Mouse (Mus musculus): Measurements from ENCODE around the gene Chit1. TPM values are rescaled to one million over a fixed set of nuclear protein-coding genes. Genes with fewer than 3 reads are reported as not detected.

Gene Chit1
- total RNA-seq, 2 experiments from 2014 or later: not detected

- peak in 1 of 2 experiments; percentile 40 for DNase-seq
- intact Hi-C loops (cut with DNase I): no loop called here
Measured at GRCm38 (mm10) chr1:134167416-134168305, 56.6 kb downstream of the Chit1 start.

DNA sequence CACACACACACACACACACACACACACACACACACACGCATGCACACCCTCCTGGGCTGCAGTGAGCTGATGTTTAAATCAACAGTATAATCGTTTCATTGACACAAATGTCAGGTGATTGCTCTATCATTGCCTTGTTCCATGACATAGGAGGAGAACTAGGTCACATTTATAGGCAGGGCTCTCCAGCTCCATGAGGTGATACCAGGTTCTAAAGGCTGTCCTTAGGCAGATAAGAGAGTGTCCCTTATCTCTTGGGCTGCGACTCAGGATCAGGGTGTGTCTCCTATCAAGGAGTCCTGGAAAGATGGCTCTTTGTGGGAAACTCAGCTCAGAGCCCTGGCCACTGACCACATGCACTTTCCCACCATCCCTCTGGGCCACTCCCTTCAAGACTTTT, 57.5 kb downstream of the Chit1 start:
- DNase-seq: no peak

GRCm38 (mm10) chr1:134168985-134169697, 58.1 kb downstream of the Chit1 start:
- intact Hi-C loops (cut with DNase I): no loop called here
- DNase-seq: no peak

More for the DNA sequence above, 57.5 kb downstream of the Chit1 start:
- intact Hi-C loops (cut with DNase I): no loop called here

GRCm38 (mm10) chr1:134173081-134173480, 62.0 kb downstream of the Chit1 start:
- intact Hi-C loops (cut with DNase I): no loop called here
- DNase-seq: no peak

GRCm38 (mm10) chr1:134177976-134178375, 66.9 kb downstream of the Chit1 start:
- DNase-seq: no peak
- intact Hi-C loops (cut with DNase I): no loop called here

GRCm38 (mm10) chr1:134182025-134182424, 71.0 kb downstream of the Chit1 start, which contains the start of gene Chil1:
Gene Chil1, plus strand, starts transcription at chr1:134182176.
- intact Hi-C loops (cut with DNase I): no loop called here
- peak in 1 of 2 experiments; percentile 24 for DNase-seq

GRCm38 (mm10) chr1:134184089-134184488, 73.0 kb downstream of the Chit1 start:
- no peak for DNase-seq
- intact Hi-C loops (cut with DNase I): no loop called here

DNA sequence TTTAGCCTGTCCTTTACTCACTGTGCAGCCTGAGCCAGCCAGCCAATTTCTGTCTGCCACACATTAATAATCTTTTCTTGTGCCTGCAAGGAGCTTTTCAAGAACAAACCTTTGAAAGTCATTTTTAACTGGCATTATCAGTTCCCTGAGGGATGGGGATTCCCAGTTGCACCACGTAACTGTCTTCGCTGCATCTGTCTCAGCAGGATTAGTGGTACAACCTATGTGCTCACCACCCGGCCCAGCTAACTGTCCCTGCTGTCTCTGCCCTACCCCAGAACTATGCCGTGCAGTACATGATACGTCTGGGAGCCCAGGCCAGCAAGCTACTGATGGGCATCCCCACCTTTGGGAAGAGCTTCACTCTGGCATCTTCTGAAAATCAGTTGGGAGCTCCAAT, 77.2 kb downstream of the Chit1 start:
- DNase-seq: no peak
- intact Hi-C loops (cut with DNase I): no loop called here

GRCm38 (mm10) chr1:134188989-134189729, 78.1 kb downstream of the Chit1 start:
- DNase-seq: no peak
- intact Hi-C loops (cut with DNase I): no loop called here

- no peak for DNase-seq
- intact Hi-C loops (cut with DNase I): no loop called here
Measured at GRCm38 (mm10) chr1:134191192-134191591, 80.2 kb downstream of the Chit1 start.

- intact Hi-C loops (cut with DNase I): no loop called here
- no peak for DNase-seq
Measured at GRCm38 (mm10) chr1:134192024-134192423, 81.0 kb downstream of the Chit1 start.

- intact Hi-C loops (cut with DNase I): no loop called here
- DNase-seq: no peak
Measured at GRCm38 (mm10) chr1:134193126-134193525, 82.1 kb downstream of the Chit1 start, which contains the start of gene Mybph. Gene Mybph, plus strand, starts transcription at chr1:134193448.

GRCm38 (mm10) chr1:134193674-134194197, 82.7 kb downstream of the Chit1 start:
- intact Hi-C loops (cut with DNase I): no loop called here
- no peak for DNase-seq

DNA sequence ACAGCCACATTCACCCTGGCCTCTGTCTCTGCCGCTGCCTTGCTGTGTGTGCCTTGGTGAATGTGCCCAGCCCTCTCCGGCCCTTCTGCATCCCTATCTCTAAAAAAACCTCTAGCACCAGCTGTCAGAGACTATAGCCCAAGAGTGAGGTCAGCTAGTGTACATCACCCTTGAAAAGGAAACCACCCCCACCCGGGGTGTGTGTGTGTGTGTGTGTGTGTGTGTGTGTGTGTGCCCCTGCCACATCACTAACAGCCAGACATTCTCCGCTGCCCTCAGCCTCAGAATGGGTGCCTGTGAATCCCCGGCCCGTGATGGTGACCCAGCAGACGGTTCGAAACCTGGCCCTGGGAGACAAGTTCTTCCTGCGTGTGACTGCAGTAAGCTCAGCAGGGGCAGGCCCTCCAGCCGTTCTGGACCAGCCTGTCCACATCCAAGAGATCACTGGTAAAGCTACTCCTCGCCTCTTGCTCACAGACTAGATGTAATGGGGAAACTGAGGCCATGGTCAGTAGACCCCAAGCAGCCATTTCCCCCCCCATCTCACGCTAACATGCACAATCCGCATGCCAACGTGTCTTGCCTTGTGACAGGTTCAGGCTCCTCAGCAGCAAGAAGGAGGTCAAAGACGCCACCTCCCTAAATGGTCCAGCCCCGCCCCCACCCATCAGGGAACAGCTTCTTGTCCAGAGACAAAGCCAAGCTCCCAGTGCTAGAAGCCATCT, 83.4 kb downstream of the Chit1 start:
- DNase-seq: no peak
- intact Hi-C loops (cut with DNase I): no loop called here

- intact Hi-C loops (cut with DNase I): no loop called here
- no peak for DNase-seq
Measured at GRCm38 (mm10) chr1:134195117-134195516, 84.1 kb downstream of the Chit1 start.

DNA sequence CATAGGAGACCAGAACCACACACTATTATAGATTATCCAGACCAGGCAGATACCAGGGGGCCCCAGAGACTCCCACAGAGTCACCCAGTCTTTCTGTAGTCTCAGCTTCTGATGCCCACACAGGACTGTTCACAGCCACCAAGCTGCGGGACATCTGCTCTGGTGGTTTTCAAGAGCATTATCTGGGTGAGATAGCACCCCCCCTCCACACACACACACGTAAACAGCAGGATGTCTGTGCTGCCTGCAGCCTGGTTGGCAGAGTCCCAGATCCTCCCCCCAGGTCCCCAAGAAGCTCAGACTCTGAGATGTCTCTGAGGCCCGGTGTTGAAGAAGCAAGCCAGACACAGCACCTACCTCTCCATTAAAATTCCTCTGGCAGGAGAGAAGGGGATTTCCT, 84.5 kb downstream of the Chit1 start:
- DNase-seq: peak in 1 of 2 experiments; percentile 34
- intact Hi-C loops (cut with DNase I): no loop called here

- intact Hi-C loops (cut with DNase I): loop anchor here (1.0 to 2.0 kb wide), 2 partner anchors 48 to 127 kb away; no protein-coding TSS in a partner anchor
- peak in 1 of 2 experiments; percentile 32 for DNase-seq
Measured at GRCm38 (mm10) chr1:134195979-134196378, 84.9 kb downstream of the Chit1 start.

DNA sequence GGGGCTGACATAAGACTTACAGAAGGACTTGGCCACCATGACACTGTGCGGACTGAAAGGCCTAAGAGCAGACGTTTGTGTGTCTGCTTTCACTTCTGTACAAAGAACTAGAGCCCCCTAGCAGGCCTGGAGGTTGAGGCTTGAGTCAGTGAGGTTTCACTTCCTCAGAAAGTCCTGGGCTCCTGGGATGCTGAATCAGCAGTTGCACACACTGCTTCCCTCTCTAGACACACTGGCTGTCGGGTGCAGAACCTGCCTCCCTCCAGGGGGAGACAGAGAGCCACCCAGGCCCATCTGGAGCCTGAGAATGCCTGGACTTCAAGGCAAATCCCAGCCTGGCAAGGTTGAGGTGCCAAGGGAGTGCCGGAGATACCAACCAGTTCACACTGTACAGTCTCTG, 85.3 kb downstream of the Chit1 start:
- peak; percentile 78 to 86 for DNase-seq
- intact Hi-C loops (cut with DNase I): loop anchor here (1.0 to 2.0 kb wide), 2 partner anchors 48 to 126 kb away; no protein-coding TSS in a partner anchor

GRCm38 (mm10) chr1:134197325-134197982, 86.4 kb downstream of the Chit1 start:
- no peak for DNase-seq
- intact Hi-C loops (cut with DNase I): loop anchor here (2.0 kb wide), 1 partner anchor 125 kb away; no protein-coding TSS in a partner anchor

All from heart, postnatal 14 days (tissue).